Mouse (Mus musculus) hindbrain, embryonic 15.5 days (tissue): ENCODE data around the gene Ptprn2. TPM values are rescaled to one million over a fixed set of nuclear protein-coding genes. Genes with fewer than 3 reads are reported as not detected.

Experiments
- ATAC-seq: fragments of 200-750 bp; cut with Nextera tagmentation; 2 replicates; pipeline ENCODE4 v1.8.0; 2017; ENCODE audit warnings: low read depth, moderate number of reproducible peaks, moderate TSS enrichment; ENCODE audit not compliant: low FRiP score
- H3K27ac ChIP-seq: fragments of 300-500 bp; sonication (generic); replicated peaks from 2 replicates; pipeline ENCODE4 v1.5.1; 2015; ENCODE audit warnings: mild to moderate bottlenecking, inconsistent platforms
- H3K27me3 ChIP-seq: fragments of 300-500 bp; sonication (generic); 2 replicates; pipeline ENCODE4 v1.6.1; 2015; ENCODE audit warnings: control low read depth, inconsistent platforms
- H3K36me3 ChIP-seq: fragments of 300-500 bp; sonication (generic); 2 replicates; pipeline ENCODE4 v1.6.1; 2015; ENCODE audit warnings: control low read depth, inconsistent platforms
- H3K4me1 ChIP-seq: fragments of 300-500 bp; sonication (generic); replicated peaks from 2 replicates; pipeline ENCODE4 v1.6.1; 2015; ENCODE audit warnings: control low read depth, inconsistent platforms
- H3K4me2 ChIP-seq: fragments of 300-500 bp; sonication (generic); 2 replicates; pipeline ENCODE4 v1.6.1; 2015; ENCODE audit warnings: moderate library complexity, mild to moderate bottlenecking, inconsistent platforms
- H3K4me3 ChIP-seq: fragments of 300-500 bp; sonication (generic); 2 replicates; pipeline ENCODE4 v1.5.1; 2015; ENCODE audit warnings: mild to moderate bottlenecking, inconsistent platforms
- H3K9ac ChIP-seq: fragments of 300-500 bp; sonication (generic); 2 replicates; pipeline ENCODE4 v1.6.1; 2015; ENCODE audit warnings: inconsistent platforms
- H3K9me3 ChIP-seq: fragments of 300-500 bp; sonication (generic); 2 replicates; pipeline ENCODE4 v1.6.1; 2016; ENCODE audit warnings: control low read depth, inconsistent platforms
- WGBS: fragments of 180-500 bp; shearing (Covaris S2); methylation state at CpG from one replicate; pipeline ENCODE4 v1.1.7; 2015; 5-methylcytosine and 5-hydroxymethylcytosine counted together
- polyA plus RNA-seq: library from polyadenylated mRNA; unstranded; fragments of >200 nt; fragmentation: Nextera tagmentation; extraction: Ambion mirVana; gene quantifications from 2 replicates; pipeline ENCODE4 v1.2.1, GENCODE M21; 2015

Gene Ptprn2
- polyA plus RNA-seq, 1 experiment from 2014 or later, result 14.7 TPM

- Histone ChIP-seq H3K4me2 (no peak overlapping the region), H3K9ac (no peak overlapping the region), H3K4me3 (no peak overlapping the region), H3K27me3 (no peaks in the 10 kb centered on the region), H3K4me1 (peaks cover 2% of the 10 kb centered on the region; the same call in 1 of the 2 replicates), H3K27ac (no peak overlapping the region), H3K9me3 (no peaks in the 10 kb centered on the region), H3K36me3 (no peaks in the 10 kb centered on the region)
- WGBS, result 50% methylated on average over 6 of the region's 6 CpGs
- ATAC-seq, result no peak
Observed at GRCm38 (mm10) chr12:116622665-116623387, 137.3 kb downstream of the Ptprn2 start.

DNA sequence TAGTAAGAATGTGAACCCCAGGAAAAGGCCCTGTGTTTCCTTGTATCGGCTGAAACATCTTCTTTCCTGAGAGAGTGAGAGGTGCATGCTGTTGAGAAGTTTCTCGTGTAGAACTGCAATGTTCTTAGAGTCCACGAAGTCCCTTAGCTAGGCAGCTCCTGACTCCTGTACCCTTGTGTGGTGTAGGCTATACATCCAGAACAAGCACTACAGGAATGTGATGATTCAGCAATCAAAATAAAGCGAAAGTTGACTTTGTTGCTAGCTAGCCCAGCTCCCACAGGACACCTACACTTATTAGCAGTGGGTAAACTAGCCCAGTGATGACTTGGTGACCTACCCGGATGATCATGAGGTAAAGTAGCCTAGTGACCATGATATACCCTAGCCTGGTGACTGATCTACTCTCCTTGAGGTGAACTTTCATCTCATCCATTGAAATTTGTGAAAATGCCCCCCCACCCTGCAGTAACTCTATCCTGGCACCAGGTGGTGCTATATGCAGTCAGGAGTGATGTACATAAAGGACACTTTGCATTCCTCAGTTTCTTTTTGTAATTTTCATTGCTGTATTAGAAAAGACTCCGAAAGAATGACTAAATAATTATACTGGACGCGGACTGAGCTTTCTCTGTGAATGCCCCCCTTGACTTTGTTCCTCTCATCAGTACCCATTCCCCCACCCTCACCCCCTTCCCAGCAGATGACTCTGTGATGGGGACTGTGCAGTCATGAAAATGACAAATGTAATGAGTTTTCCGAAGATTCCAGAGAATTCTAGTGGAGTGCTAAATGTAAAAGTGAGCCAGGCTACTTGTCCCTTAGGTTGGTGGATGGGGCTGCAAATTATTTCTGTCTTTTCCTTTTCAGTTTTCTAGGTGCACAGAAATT lies 140.1 kb downstream of the Ptprn2 start:
- 56% methylated on average over 9 of the region's 9 CpGs for WGBS
- no peak overlapping the region for H3K4me3 ChIP-seq
- H3K9me3 ChIP-seq, result no peaks in the 10 kb centered on the region
- no peaks in the 10 kb centered on the region for H3K27me3 ChIP-seq
- no peak overlapping the region for H3K9ac ChIP-seq
- ATAC-seq, result 0 out of 2 replicates have a peak, but pooled peaks have one; percentile 42
- H3K4me2 ChIP-seq, result no peak overlapping the region
- peaks cover 2% of the 10 kb centered on the region; the same call in 1 of the 2 replicates for H3K4me1 ChIP-seq
- no peak overlapping the region for H3K27ac ChIP-seq
- no peaks in the 10 kb centered on the region for H3K36me3 ChIP-seq

DNA sequence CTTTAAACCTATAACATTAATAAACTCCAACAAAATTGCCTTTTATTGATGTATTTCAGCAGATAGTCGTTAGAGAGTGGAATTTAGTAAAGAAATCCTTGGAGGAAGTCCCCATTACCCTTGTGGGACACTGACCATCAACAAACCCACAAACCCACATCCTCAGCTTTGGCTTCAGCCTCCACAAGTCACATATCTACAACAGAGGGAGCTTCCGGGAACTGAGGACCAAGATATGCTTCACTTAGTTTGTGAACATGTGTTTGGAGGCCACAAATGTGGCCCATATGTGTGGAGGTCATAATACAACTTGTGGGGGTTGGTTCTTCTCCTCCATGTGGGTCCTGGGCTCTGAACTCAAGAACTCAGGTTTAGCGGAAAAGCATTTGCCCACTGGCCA lies 143.5 kb downstream of the Ptprn2 start:
- H3K27me3 ChIP-seq, result no peaks in the 10 kb centered on the region
- H3K4me3 ChIP-seq, result no peak overlapping the region
- H3K36me3 ChIP-seq, result no peaks in the 10 kb centered on the region
- H3K4me2 ChIP-seq, result no peak overlapping the region
- ATAC-seq, result no peak
- H3K4me1 ChIP-seq, result peaks cover 2% of the 10 kb centered on the region; the same call in 1 of the 2 replicates
- 88% methylated on average over 3 of the region's 3 CpGs for WGBS
- no peaks in the 10 kb centered on the region for H3K9me3 ChIP-seq
- no peak overlapping the region for H3K27ac ChIP-seq
- no peak overlapping the region for H3K9ac ChIP-seq

GRCm38 (mm10) chr12:116637498-116637897 lies 152.0 kb downstream of the Ptprn2 start:
- H3K36me3 ChIP-seq, result no peaks in the 10 kb centered on the region
- no peak for ATAC-seq
- 46% methylated on average over 2 of the region's 2 CpGs for WGBS
- H3K4me3 ChIP-seq, result no peak overlapping the region
- no peak overlapping the region for H3K4me2 ChIP-seq
- no peak overlapping the region for H3K27ac ChIP-seq
- no peaks in the 10 kb centered on the region for H3K27me3 ChIP-seq
- H3K4me1 ChIP-seq, result peaks cover 21% of the 10 kb centered on the region
- H3K9me3 ChIP-seq, result no peaks in the 10 kb centered on the region
- no peak overlapping the region for H3K9ac ChIP-seq

GRCm38 (mm10) chr12:116640871-116641270 lies 155.4 kb downstream of the Ptprn2 start:
- Histone ChIP-seq H3K9ac (no peak overlapping the region), H3K4me2 (no peak overlapping the region), H3K36me3 (no peaks in the 10 kb centered on the region), H3K27me3 (no peaks in the 10 kb centered on the region), H3K4me3 (no peak overlapping the region), H3K4me1 (peaks cover 25% of the 10 kb centered on the region), H3K27ac (peak overlapping the region; percentile 83), H3K9me3 (no peaks in the 10 kb centered on the region)
- WGBS, result 25% methylated on average over 4 of the region's 4 CpGs
- ATAC-seq, result no peak

GRCm38 (mm10) chr12:116641339-116642190 lies 156.0 kb downstream of the Ptprn2 start:
- no peak overlapping the region for H3K9ac ChIP-seq
- H3K27me3 ChIP-seq, result no peaks in the 10 kb centered on the region
- H3K27ac ChIP-seq, result peak overlapping the region; percentile 83
- H3K4me3 ChIP-seq, result no peak overlapping the region
- peak overlapping the region; percentile 32 for H3K4me2 ChIP-seq
- no peaks in the 10 kb centered on the region for H3K9me3 ChIP-seq
- H3K4me1 ChIP-seq, result peaks cover 25% of the 10 kb centered on the region
- ATAC-seq, result peak; percentile 85
- WGBS, result 30% methylated on average over 14 of the region's 14 CpGs
- H3K36me3 ChIP-seq, result no peaks in the 10 kb centered on the region

DNA sequence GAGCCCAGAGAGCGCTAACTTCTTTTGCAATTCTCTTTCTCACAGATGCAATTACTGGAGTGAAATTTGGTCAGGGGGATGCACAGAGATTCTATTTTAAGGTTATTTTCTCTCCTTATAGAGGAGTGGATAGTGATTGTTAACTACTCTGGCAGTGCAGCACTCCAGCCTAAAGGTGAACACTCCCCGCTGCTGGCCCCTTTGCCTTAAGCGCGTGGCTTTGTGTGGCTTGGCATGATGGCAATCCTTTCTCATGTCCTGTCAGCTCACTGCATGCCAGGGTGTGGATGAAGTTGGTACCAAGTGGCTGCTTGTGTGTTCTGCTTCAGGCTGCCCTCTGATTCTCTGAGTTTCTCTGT lies 156.7 kb downstream of the Ptprn2 start:
- ATAC-seq, result no peak; the same call in 1 of the 2 replicates
- 27% methylated on average over 4 of the region's 4 CpGs for WGBS
- H3K27me3 ChIP-seq, result no peaks in the 10 kb centered on the region
- H3K4me3 ChIP-seq, result no peak overlapping the region
- H3K36me3 ChIP-seq, result no peaks in the 10 kb centered on the region
- no peak overlapping the region for H3K9ac ChIP-seq
- H3K4me2 ChIP-seq, result peak overlapping the region; percentile 32; the same call in 1 of the 2 replicates
- H3K9me3 ChIP-seq, result no peaks in the 10 kb centered on the region
- H3K27ac ChIP-seq, result peak overlapping the region; percentile 83
- peaks cover 25% of the 10 kb centered on the region for H3K4me1 ChIP-seq

DNA sequence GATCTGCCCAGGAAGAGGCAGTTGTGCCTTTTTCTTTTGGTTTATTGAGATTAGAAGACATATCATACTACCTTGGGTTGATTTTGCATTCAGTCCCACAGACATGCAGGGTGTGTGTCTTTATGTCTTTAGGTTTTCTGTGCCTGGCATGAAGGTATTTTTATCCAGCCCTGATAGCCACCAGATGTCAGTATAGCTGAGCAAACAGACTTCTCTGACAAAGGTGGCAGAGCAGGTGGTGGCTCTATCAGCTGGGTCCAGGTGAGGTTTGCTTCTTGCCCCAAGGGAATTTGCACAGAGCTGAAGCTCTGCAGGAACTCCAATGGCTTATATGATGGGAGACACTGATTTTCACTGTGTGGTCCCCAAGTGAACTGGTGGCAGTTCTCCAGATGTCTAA lies 161.3 kb downstream of the Ptprn2 start:
- Histone ChIP-seq H3K36me3 (no peaks in the 10 kb centered on the region), H3K9me3 (no peaks in the 10 kb centered on the region), H3K27me3 (no peaks in the 10 kb centered on the region), H3K4me3 (no peak overlapping the region), H3K4me1 (peaks cover 10% of the 10 kb centered on the region), H3K9ac (no peak overlapping the region), H3K27ac (no peak overlapping the region), H3K4me2 (no peak overlapping the region)
- no peak for ATAC-seq

GRCm38 (mm10) chr12:116648584-116649206 lies 163.2 kb downstream of the Ptprn2 start:
- WGBS, result 65% methylated on average over 4 of the region's 4 CpGs
- no peak overlapping the region for H3K4me3 ChIP-seq
- peak; percentile 72 for ATAC-seq

GRCm38 (mm10) chr12:116653684-116654083 lies 168.2 kb downstream of the Ptprn2 start:
- H3K27ac ChIP-seq, result no peak overlapping the region
- H3K27me3 ChIP-seq, result no peaks in the 10 kb centered on the region
- no peak overlapping the region for H3K4me2 ChIP-seq
- H3K9ac ChIP-seq, result no peak overlapping the region
- WGBS, result 80% methylated on average over 1 of the region's 1 CpGs
- H3K9me3 ChIP-seq, result no peaks in the 10 kb centered on the region
- no peak for ATAC-seq
- H3K4me1 ChIP-seq, result no peaks in the 10 kb centered on the region
- no peak overlapping the region for H3K4me3 ChIP-seq
- H3K36me3 ChIP-seq, result no peaks in the 10 kb centered on the region

More at GRCm38 (mm10) chr12:116648584-116649206, 163.2 kb downstream of the Ptprn2 start:
- Histone ChIP-seq H3K9me3 (no peaks in the 10 kb centered on the region), H3K27me3 (no peaks in the 10 kb centered on the region), H3K4me2 (no peak overlapping the region), H3K4me1 (no peaks in the 10 kb centered on the region), H3K36me3 (no peaks in the 10 kb centered on the region), H3K9ac (no peak overlapping the region), H3K27ac (no peak overlapping the region)

- 10% methylated on average over 7 of the region's 7 CpGs for WGBS
- Histone ChIP-seq H3K36me3 (no peaks in the 10 kb centered on the region), H3K9me3 (no peaks in the 10 kb centered on the region), H3K9ac (no peak overlapping the region), H3K4me2 (no peak overlapping the region), H3K4me3 (no peak overlapping the region), H3K27ac (0 out of 2 replicates have a peak overlapping the region, but pooled peaks have one; percentile 1), H3K4me1 (peaks cover 7% of the 10 kb centered on the region), H3K27me3 (no peaks in the 10 kb centered on the region)
- no peak for ATAC-seq
Observed at GRCm38 (mm10) chr12:116660076-116660475, 174.6 kb downstream of the Ptprn2 start.
